Mouse (Mus musculus) cerebellum, postnatal 25 days (tissue): ENCODE measurements around the gene Gpm6a.
A peak's percentile ranks its signal among the peaks of the same experiment; 100 is the strongest.

ENCODE experiments used
- DNase-seq, 2 experiments: peaks; one replicate each; pipeline ENCODE4 v3.0.0; 2021; ENCODE audit warnings: mixed read lengths in 2 of 2

Gene Gpm6a

GRCm38 (mm10) chr8:54954741-54955455, at the start of gene Gpm6a:
Gpm6a (plus strand) TSS chr8:54954843.
- peak; percentile 77 to 79 for DNase-seq

- DNase-seq, result no peak
Observed at GRCm38 (mm10) chr8:54912891-54913290, 41.8 kb upstream of the Gpm6a start.

GRCm38 (mm10) chr8:54917710-54918109, 36.9 kb upstream of the Gpm6a start:
- no peak for DNase-seq

GRCm38 (mm10) chr8:54922160-54922855, 32.3 kb upstream of the Gpm6a start:
- peak in 1 of 2 experiments; percentile 24 for DNase-seq

GRCm38 (mm10) chr8:54924936-54925335, 29.7 kb upstream of the Gpm6a start:
- DNase-seq, result no peak

GRCm38 (mm10) chr8:54932306-54932705, 22.3 kb upstream of the Gpm6a start:
- DNase-seq, result no peak

GRCm38 (mm10) chr8:54953351-54953750, 1.3 kb upstream of the Gpm6a start:
- no peak for DNase-seq

GRCm38 (mm10) chr8:54954030-54954429, 613 bp upstream of the Gpm6a start:
- peak; percentile 25 to 52 for DNase-seq

GRCm38 (mm10) chr8:54955456-54955800, 785 bp downstream of the Gpm6a start:
- no peak for DNase-seq

- DNase-seq, result peak; percentile 40 to 42
Observed at GRCm38 (mm10) chr8:54955935-54956573, 1.4 kb downstream of the Gpm6a start.

GRCm38 (mm10) chr8:54956787-54957186, 2.1 kb downstream of the Gpm6a start:
- DNase-seq, result peak in 1 of 2 experiments; percentile 38

- DNase-seq, result no peak
Observed at GRCm38 (mm10) chr8:54957506-54957905, 2.9 kb downstream of the Gpm6a start.

- no peak for DNase-seq
Observed at GRCm38 (mm10) chr8:54961571-54961970, 6.9 kb downstream of the Gpm6a start.

GRCm38 (mm10) chr8:54975020-54975419, 20.4 kb downstream of the Gpm6a start:
- DNase-seq, result no peak

- no peak for DNase-seq
Observed at GRCm38 (mm10) chr8:54975506-54975905, 20.9 kb downstream of the Gpm6a start.

- peak; percentile 61 to 76 for DNase-seq
Observed at GRCm38 (mm10) chr8:54975927-54976326, 21.3 kb downstream of the Gpm6a start.

GRCm38 (mm10) chr8:54976663-54977062, 22.0 kb downstream of the Gpm6a start:
- peak in 1 of 2 experiments; percentile 41 for DNase-seq

- peak in 1 of 2 experiments; percentile 44 for DNase-seq
Observed at GRCm38 (mm10) chr8:54986791-54987190, 32.1 kb downstream of the Gpm6a start.

- no peak for DNase-seq
Observed at GRCm38 (mm10) chr8:54989093-54989492, 34.5 kb downstream of the Gpm6a start.

- DNase-seq, result peak; percentile 49 to 74
Observed at GRCm38 (mm10) chr8:54991840-54992609, 37.4 kb downstream of the Gpm6a start.

- DNase-seq, result no peak
Observed at GRCm38 (mm10) chr8:54995662-54996061, 41.0 kb downstream of the Gpm6a start.

- no peak for DNase-seq
Observed at GRCm38 (mm10) chr8:55002398-55002797, 47.8 kb downstream of the Gpm6a start.

- no peak for DNase-seq
Observed at GRCm38 (mm10) chr8:55002946-55003345, 48.3 kb downstream of the Gpm6a start.
